Mouse (Mus musculus): ENCODE measurements around the gene Akt3. TPM values are rescaled to one million over a fixed set of nuclear protein-coding genes. Genes with fewer than 3 reads are reported as not detected.

Gene Akt3
- polyA plus RNA-seq, 1 experiment from 2014 or later: 3.4 TPM

DNA sequence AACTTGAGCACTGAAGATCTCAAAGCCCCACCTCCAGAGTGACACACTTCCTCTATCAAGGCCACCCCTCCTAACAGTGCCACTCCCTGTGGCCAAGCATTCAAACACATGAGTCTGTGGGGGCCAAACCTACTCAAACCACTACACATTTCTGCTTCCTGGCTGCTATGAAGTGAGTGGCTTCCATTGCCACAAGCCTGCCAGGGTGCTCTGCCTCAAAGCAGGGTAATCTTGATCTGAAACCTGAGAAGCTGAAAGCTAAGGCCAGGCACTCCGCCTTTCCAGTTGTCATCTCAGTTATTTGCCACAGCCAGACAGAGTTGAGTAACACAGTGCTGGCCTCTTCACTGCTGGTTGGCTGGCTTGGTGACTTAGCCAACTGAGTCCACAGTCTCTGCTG is 249.2 kb downstream of the Akt3 start:
- Histone ChIP-seq H3K9ac (ENCODE audit: low read depth, low read length) (no peak overlapping the region), H3K4me3 (replicated peaks; ENCODE audit: low read depth, low read length) (no peak overlapping the region), H3K4me2 (ENCODE audit: low read length) (no peak overlapping the region), H3K9me3 (replicated peaks; ENCODE audit: low read length) (no peaks in the 10 kb centered on the region), H3K36me3 (ENCODE audit: insufficient read depth, low read length) (no peaks in the 10 kb centered on the region; the same call in 1 of the 2 replicates), H3K27me3 (ENCODE audit: insufficient read depth, low read length) (no peaks in the 10 kb centered on the region), H3K4me1 (replicated peaks; ENCODE audit: insufficient read depth, low read length) (no peaks in the 10 kb centered on the region), H3K27ac (no peak overlapping the region)
- DNase-seq (ENCODE audit: low spot score): no peak
- ATAC-seq (replicated peaks; ENCODE audit: low FRiP score, low read depth): no peak
- 65% methylated on average over 1 of the region's 1 CpGs for WGBS
- no peak for TF ChIP-seq CTCF (IDR thresholded peaks at IDR 0.05; ENCODE audit: low read depth)

DNA sequence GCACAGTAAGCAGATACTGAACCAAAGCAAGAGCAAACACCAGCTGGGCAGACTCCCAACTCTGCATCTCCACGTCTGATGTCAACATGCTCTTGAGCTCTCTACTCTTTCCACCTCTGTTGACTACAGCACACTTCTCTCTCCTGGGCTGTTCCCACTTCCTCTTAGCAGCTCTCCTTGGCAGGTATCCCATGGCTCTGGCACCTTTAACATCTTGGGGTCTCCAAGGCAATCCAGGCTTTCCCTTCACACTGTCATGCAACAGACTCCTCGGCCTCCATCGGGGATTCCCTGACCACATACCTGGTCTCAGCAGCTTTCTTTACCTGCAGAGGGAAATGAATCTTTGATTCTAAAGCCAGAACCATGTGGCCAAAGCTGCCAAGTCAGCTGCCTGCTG is 250.6 kb downstream of the Akt3 start:
- ATAC-seq (replicated peaks; ENCODE audit: low FRiP score, low read depth) (no peak), DNase-seq (ENCODE audit: low spot score) (no peak)
- H3K4me3 ChIP-seq (replicated peaks; ENCODE audit: low read depth, low read length): no peak overlapping the region
- no peak overlapping the region for H3K9ac ChIP-seq (ENCODE audit: low read depth, low read length)
- H3K9me3 ChIP-seq (replicated peaks; ENCODE audit: low read length): no peaks in the 10 kb centered on the region
- 84% methylated on average over 3 of the region's 3 CpGs for WGBS
- no peaks in the 10 kb centered on the region for H3K4me1 ChIP-seq (replicated peaks; ENCODE audit: insufficient read depth, low read length)
- H3K4me2 ChIP-seq (ENCODE audit: low read length): no peak overlapping the region
- no peaks in the 10 kb centered on the region for H3K27me3 ChIP-seq (ENCODE audit: insufficient read depth, low read length)
- H3K36me3 ChIP-seq (ENCODE audit: insufficient read depth, low read length): no peaks in the 10 kb centered on the region; the same call in 1 of the 2 replicates
- no peak overlapping the region for H3K27ac ChIP-seq
- TF ChIP-seq CTCF (IDR thresholded peaks at IDR 0.05; ENCODE audit: low read depth): no peak

DNA sequence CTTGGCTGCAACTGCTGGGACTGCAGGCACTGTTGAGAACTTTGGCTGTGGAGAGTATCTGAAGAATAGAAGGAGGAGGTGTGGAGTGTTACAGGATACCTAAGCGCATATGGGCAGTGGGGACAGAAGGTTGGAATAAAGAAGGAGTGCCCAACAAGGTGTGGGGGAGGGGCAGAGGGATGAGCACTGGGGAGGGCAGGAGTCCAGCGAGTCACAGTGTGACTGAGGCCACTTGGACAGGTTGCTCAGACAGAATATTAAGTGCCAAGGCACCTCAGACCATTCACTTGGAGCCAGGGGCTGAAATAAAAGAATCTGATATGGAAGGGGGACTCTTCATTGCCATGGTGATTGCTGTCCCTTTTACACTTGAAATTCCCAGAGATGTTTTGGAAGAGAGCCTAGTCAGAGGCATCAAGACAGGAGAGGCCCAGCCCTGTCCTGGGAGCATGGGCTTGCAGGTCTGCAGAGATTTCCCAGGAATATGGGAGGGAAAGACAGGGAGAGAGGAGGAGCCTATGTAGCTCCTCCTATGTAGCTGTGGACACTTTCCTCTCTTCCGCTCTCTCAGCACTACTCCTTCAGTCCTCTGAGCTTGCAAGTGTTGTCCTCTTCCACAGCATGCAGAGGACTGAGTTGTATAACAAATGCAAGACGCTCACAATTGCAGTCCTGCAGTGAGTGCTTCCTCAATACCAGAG is 253.8 kb downstream of the Akt3 start:
- H3K4me3 ChIP-seq (replicated peaks; ENCODE audit: low read depth, low read length): no peak overlapping the region
- peak; percentile 56; the same call in 1 of the 2 replicates for ATAC-seq (replicated peaks; ENCODE audit: low FRiP score, low read depth)
- no peaks in the 10 kb centered on the region for H3K9me3 ChIP-seq (replicated peaks; ENCODE audit: low read length)
- no peak overlapping the region for H3K27ac ChIP-seq
- H3K27me3 ChIP-seq (ENCODE audit: insufficient read depth, low read length): no peaks in the 10 kb centered on the region
- H3K36me3 ChIP-seq (ENCODE audit: insufficient read depth, low read length): no peaks in the 10 kb centered on the region
- 0 out of 2 replicates have a peak, but pooled peaks cover 5% of the 10 kb centered on the region for H3K4me1 ChIP-seq (replicated peaks; ENCODE audit: insufficient read depth, low read length)
- TF ChIP-seq CTCF (IDR thresholded peaks at IDR 0.05; ENCODE audit: low read depth): no peak
- H3K9ac ChIP-seq (ENCODE audit: low read depth, low read length): no peak overlapping the region
- WGBS: 64% methylated on average over 4 of the region's 4 CpGs
- DNase-seq (ENCODE audit: low spot score): no peak
- no peak overlapping the region for H3K4me2 ChIP-seq (ENCODE audit: low read length)

DNA sequence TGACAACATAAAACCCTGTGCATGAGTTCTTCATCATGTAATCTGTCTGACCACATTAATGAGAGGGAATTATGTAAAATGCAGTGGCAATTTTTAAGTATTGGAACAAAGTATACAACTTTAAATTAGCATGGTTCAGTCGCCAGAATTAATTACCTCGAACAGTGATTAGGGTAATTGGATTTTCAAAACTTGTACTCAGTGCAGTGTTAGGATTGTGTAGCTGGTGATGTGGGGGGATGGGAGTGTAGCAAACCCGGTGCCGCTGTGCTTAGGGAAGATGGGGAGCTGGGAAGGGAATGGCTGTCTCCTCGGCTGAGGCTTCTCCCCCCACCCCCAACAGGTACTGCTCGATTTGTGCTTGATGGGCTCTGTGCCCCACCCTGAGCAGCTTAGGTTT is 255.1 kb downstream of the Akt3 start:
- H3K4me2 ChIP-seq (ENCODE audit: low read length): no peak overlapping the region
- DNase-seq (ENCODE audit: low spot score) (no peak), ATAC-seq (replicated peaks; ENCODE audit: low FRiP score, low read depth) (no peak)
- no peak for TF ChIP-seq CTCF (IDR thresholded peaks at IDR 0.05; ENCODE audit: low read depth)
- WGBS: 67% methylated on average over 6 of the region's 6 CpGs
- H3K36me3 ChIP-seq (ENCODE audit: insufficient read depth, low read length): no peaks in the 10 kb centered on the region
- 0 out of 2 replicates have a peak, but pooled peaks cover 9% of the 10 kb centered on the region for H3K4me1 ChIP-seq (replicated peaks; ENCODE audit: insufficient read depth, low read length)
- H3K4me3 ChIP-seq (replicated peaks; ENCODE audit: low read depth, low read length): no peak overlapping the region
- no peaks in the 10 kb centered on the region for H3K9me3 ChIP-seq (replicated peaks; ENCODE audit: low read length)
- no peak overlapping the region for H3K27ac ChIP-seq
- no peak overlapping the region for H3K9ac ChIP-seq (ENCODE audit: low read depth, low read length)
- H3K27me3 ChIP-seq (ENCODE audit: insufficient read depth, low read length): no peaks in the 10 kb centered on the region

DNA sequence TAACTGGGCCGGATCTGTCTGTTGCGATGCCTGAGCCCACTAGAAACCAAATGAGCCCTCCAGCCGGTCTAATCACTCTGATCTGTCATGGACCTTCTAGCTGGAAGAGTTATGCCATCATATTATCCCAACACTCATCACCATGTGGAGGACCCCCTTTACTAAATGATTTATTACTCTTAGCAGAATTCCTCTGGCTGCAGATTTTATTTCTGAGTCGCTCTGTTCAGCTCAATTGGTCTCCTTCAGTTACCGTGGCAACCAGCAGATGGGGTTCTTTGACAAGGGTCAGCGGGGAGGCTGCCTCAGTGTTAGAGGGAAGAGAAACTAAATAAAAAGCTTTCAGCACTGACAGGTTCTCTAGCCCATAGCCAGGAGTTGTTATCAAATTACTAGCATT is 259.0 kb downstream of the Akt3 start:
- H3K36me3 ChIP-seq (ENCODE audit: insufficient read depth, low read length): no peaks in the 10 kb centered on the region
- WGBS: 16% methylated on average over 6 of the region's 6 CpGs
- ATAC-seq (replicated peaks; ENCODE audit: low FRiP score, low read depth) (peak; percentile 41; the same call in 1 of the 2 replicates), DNase-seq (ENCODE audit: low spot score) (peak; percentile 83)
- peak; percentile 62 for TF ChIP-seq CTCF (IDR thresholded peaks at IDR 0.05; ENCODE audit: low read depth)
- 0 out of 2 replicates have a peak, but pooled peaks cover 9% of the 10 kb centered on the region for H3K4me1 ChIP-seq (replicated peaks; ENCODE audit: insufficient read depth, low read length)
- no peaks in the 10 kb centered on the region for H3K27me3 ChIP-seq (ENCODE audit: insufficient read depth, low read length)
- H3K4me2 ChIP-seq (ENCODE audit: low read length): no peak overlapping the region
- no peaks in the 10 kb centered on the region for H3K9me3 ChIP-seq (replicated peaks; ENCODE audit: low read length)
- no peak overlapping the region for H3K9ac ChIP-seq (ENCODE audit: low read depth, low read length)
- no peak overlapping the region for H3K27ac ChIP-seq
- H3K4me3 ChIP-seq (replicated peaks; ENCODE audit: low read depth, low read length): no peak overlapping the region

DNA sequence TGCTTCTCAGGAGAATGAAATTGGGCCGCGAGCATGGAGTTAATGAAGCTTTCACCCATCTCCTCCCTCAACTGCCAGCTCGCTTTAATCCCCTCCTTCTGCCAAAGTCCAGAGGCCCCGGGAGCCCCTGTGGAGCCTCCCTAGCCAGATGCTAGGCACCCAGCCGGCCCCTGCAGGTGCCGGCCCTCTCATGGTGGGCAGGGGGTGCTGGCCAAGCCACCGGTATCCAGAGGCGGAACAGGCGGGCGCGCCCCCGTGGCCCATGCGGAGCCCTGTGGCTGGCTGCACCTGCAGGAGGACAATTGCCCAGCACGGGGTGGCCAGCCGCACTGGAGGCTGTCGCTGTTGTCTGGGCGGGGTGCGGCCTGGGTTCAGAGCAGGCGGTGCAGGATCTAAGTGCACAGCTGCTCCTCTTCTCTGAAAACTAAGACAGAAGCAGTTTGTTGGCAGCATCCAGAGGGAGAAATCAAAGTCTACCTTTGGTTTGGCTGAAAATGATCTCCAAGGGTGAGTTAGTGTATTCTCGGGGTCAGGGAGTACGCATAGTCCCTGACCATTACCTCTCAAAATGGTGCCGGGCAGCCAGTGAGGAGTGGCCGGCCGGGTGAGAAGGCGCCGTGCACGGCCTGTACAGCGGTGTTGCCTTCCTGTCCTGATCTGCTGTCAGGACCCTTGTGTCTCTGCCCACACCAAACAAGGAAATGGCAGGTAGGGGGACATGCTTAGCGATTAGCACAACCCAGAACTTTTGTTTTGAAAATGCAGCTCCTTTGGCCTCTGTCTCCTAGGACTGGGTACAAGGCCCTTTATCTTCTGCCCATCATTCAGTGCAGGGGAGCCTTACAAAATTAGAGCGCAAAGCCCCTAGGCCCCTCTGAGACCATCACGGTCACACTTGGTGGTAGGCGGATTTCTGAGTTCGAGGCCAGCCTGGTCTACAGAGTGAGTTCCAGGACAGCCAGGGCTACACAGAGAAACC is 260.0 kb downstream of the Akt3 start:
- DNase-seq (ENCODE audit: low spot score): peak; percentile 57
- H3K4me1 ChIP-seq (replicated peaks; ENCODE audit: insufficient read depth, low read length): 0 out of 2 replicates have a peak, but pooled peaks cover 9% of the 10 kb centered on the region
- ATAC-seq (replicated peaks; ENCODE audit: low FRiP score, low read depth): peak; percentile 80

More for the DNA sequence above, 260.0 kb downstream of the Akt3 start:
- no peak for TF ChIP-seq CTCF (IDR thresholded peaks at IDR 0.05; ENCODE audit: low read depth)
- Histone ChIP-seq H3K27ac (peak overlapping the region; percentile 74), H3K4me3 (replicated peaks; ENCODE audit: low read depth, low read length) (peak overlapping the region; percentile 10), H3K36me3 (ENCODE audit: insufficient read depth, low read length) (no peaks in the 10 kb centered on the region), H3K9ac (ENCODE audit: low read depth, low read length) (0 out of 2 replicates have a peak overlapping the region, but pooled peaks have one; percentile 46), H3K4me2 (ENCODE audit: low read length) (peak overlapping the region; percentile 51), H3K27me3 (ENCODE audit: insufficient read depth, low read length) (no peaks in the 10 kb centered on the region), H3K9me3 (replicated peaks; ENCODE audit: low read length) (no peaks in the 10 kb centered on the region)
- 39% methylated on average over 33 of the region's 33 CpGs for WGBS

All from kidney, postnatal 0 days (tissue).